Mouse (Mus musculus) kidney, adult 11 months (tissue): ENCODE data around the gene Tceal6.
"Not testable (repeated sequence)": the region's sequence is repeated elsewhere in the genome, so short reads cannot be mapped to it uniquely, and the experiment has no call there.

Experiments used
- DNase-seq: peaks from one replicate; pipeline ENCODE4 v3.0.0; 2022

The Tceal6 gene

GRCm38 (mm10) chrX:135210436-135211221 lies at the start of gene Tceal6:
Gene Tceal6, minus strand, starts transcription at chrX:135210687.
- DNase-seq = no peak

GRCm38 (mm10) chrX:135209773-135210435 lies 583 bp downstream of the Tceal6 start:
- DNase-seq = not testable (repeated sequence)

- not testable (repeated sequence) for DNase-seq
Measured at GRCm38 (mm10) chrX:135189924-135190323, 20.6 kb downstream of the Tceal6 start.

GRCm38 (mm10) chrX:135188661-135189060 lies 21.8 kb downstream of the Tceal6 start:
- DNase-seq = not testable (repeated sequence)

- not testable (repeated sequence) for DNase-seq
Measured at GRCm38 (mm10) chrX:135177532-135177931, 33.0 kb downstream of the Tceal6 start, which contains the start of gene Gm15023. Gene Gm15023, minus strand, starts transcription at chrX:135177632.
